Mouse (Mus musculus): ENCODE results near the gene Tm7sf2.

DNA sequence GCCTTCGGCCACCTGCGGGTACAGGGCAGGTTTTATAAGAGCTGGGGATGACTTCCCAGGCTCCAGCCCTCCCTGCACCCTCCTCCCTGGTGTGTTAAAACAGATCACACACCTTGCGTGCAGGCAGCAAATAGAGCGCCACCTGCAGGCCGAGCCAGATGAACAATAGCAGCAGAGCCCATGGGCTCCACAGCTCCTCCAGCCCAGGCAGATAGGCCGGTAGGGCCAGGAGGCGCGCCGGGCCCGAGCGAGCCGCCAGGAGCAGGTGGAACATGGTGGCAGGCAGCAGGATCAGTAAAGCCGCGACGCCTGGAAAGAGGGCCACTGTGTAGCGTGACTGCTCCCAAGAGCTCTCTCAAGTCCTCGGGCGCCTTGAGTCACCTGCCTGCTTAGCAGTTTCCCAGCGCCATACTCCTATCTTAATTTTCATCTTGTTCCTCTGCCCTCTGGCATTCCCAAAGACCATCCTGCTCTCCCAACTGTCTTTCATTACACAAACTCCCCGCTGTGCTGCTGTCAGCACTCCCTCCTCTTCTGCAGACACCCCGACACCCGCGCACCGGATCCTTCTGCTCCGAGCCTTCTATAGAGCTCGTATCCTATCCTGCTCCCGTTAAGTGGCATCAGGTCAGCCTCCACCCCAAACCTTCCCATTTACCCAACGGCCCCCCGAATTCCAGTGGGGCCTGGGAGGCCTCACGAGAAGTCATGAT lies 1.0 kb downstream of the Tm7sf2 start:
- TF ChIP-seq CTCF (IDR thresholded peaks at IDR 0.05; ENCODE audit: low read depth) = peak; percentile 96
- TF ChIP-seq EP300 (IDR thresholded peaks at IDR 0.05; ENCODE audit: low read depth) = no peak
